8 mouse cellular contexts compared by ENCODE assay signal in genomic region chr17:12742151-12742908, GRCm38 (mm10). TPM values are rescaled to one million over a fixed set of nuclear protein-coding genes. Genes with fewer than 3 reads are reported as not detected.
A peak's percentile ranks its signal among the peaks of the same experiment; 100 is the strongest.
DNase-seq lines count a peak whose midpoint lies in the region; ATAC-seq and TF ChIP-seq lines count a peak whose summit lies in the region.

No protein-coding gene starts in this region.

- WGBS in liver, embryonic 14.5 days (ENCODE audit: insufficient replicate concordance) = 54% methylated on average over 38 of the region's 38 CpGs
- 46% methylated on average over 38 of the region's 38 CpGs for WGBS in stomach, embryonic 15.5 days

- H3K4me3 ChIP-seq in layer of hippocampus, adult 2 months = peak overlapping the region; percentile 55
- peak overlapping the region; percentile 58 to 74 for H3K4me3 ChIP-seq in liver, embryonic 14.5 days (ENCODE audit: insufficient read depth in 1 of 2, low read depth in 2 of 2, low read length in 2 of 2)
- H3K4me3 ChIP-seq in stomach, embryonic 15.5 days (replicated peaks) = peak overlapping the region; percentile 60

- no peak for TF ChIP-seq POLR2A in brain, embryonic 14.5 days (IDR thresholded peaks at IDR 0.05; ENCODE audit: borderline replicate concordance, extremely low read depth, insufficient read depth, insufficient read length, poor library complexity, severe bottlenecking)

- no peak for TF ChIP-seq EP300 in liver, embryonic 14.5 days (IDR thresholded peaks at IDR 0.05; ENCODE audit: low read depth)

- peak; percentile 34; the same call in 1 of the 2 replicates for ATAC-seq in granulocyte monocyte progenitor cell, adult 5-6 weeks (replicated peaks; ENCODE audit: poor library complexity, severe bottlenecking)
- ATAC-seq in liver, embryonic 14.5 days (ENCODE audit: insufficient read depth) = no peak
- ATAC-seq in stomach, embryonic 15.5 days (ENCODE audit: insufficient read depth, low FRiP score, low read depth) = no peak
- ATAC-seq in inflammation-experienced regulatory T-cells, adult 6 months = no peak

- H3K36me3 ChIP-seq in liver, embryonic 14.5 days (replicated peaks; ENCODE audit: control insufficient read depth, insufficient read depth, low read depth) = no peaks in the 10 kb centered on the region
- peaks cover 51% of the 10 kb centered on the region for H3K36me3 ChIP-seq in stomach, embryonic 15.5 days

- H3K4me1 ChIP-seq in liver, embryonic 14.5 days (replicated peaks; ENCODE audit: control insufficient read depth in 2 of 2, insufficient read depth in 2 of 2, low read length in 1 of 2) = peaks cover 19 to 37% of the 10 kb centered on the region in 2 experiments
- peaks cover 13% of the 10 kb centered on the region; the same call in 1 of the 2 replicates for H3K4me1 ChIP-seq in stomach, embryonic 15.5 days

- H3K9me3 ChIP-seq in liver, embryonic 14.5 days (ENCODE audit: control insufficient read depth, low read length) = no peaks in the 10 kb centered on the region; the same call in 1 of the 2 replicates
- H3K9me3 ChIP-seq in stomach, embryonic 15.5 days = no peaks in the 10 kb centered on the region; the same call in 1 of the 2 replicates

- no peak for DNase-seq in layer of hippocampus, adult 2 months (ENCODE audit: low spot score in 2 of 2)
- no peak for DNase-seq in layer of hippocampus, adult 9-11 months
- peak; percentile 27 for DNase-seq in brain, embryonic 14.5 days (ENCODE audit: low read depth)
- DNase-seq in liver, embryonic 14.5 days (ENCODE audit: low read depth in 3 of 3, low spot score in 3 of 3) = no peak
- no peak for DNase-seq in B cell, adult 2 months

- no peak overlapping the region for H3K27ac ChIP-seq in layer of hippocampus, adult 2 months
- no peak overlapping the region for H3K27ac ChIP-seq in liver, embryonic 14.5 days
- peak overlapping the region; percentile 86 for H3K27ac ChIP-seq in stomach, embryonic 15.5 days

- H3K27me3 ChIP-seq in liver, embryonic 14.5 days (ENCODE audit: control insufficient read depth, insufficient read depth, low read length) = no peaks in the 10 kb centered on the region
- H3K27me3 ChIP-seq in stomach, embryonic 15.5 days (replicated peaks) = no peaks in the 10 kb centered on the region

- H3K9ac ChIP-seq in liver, embryonic 14.5 days (replicated peaks) = peak overlapping the region; percentile 50
- peak overlapping the region; percentile 16; the same call in 1 of the 2 replicates for H3K9ac ChIP-seq in stomach, embryonic 15.5 days

- TF ChIP-seq CTCF in layer of hippocampus, adult 2 months (conservative IDR thresholded peaks at IDR 0.05) = no peak
- TF ChIP-seq CTCF in brain, embryonic 14.5 days (IDR thresholded peaks at IDR 0.05; ENCODE audit: borderline replicate concordance, extremely low read depth, insufficient read depth, insufficient read length) = no peak
- no peak for TF ChIP-seq CTCF in liver, embryonic 14.5 days (IDR thresholded peaks at IDR 0.05; ENCODE audit: low read depth)

- peak overlapping the region; percentile 65 for H3K4me2 ChIP-seq in liver, embryonic 14.5 days (ENCODE audit: low read depth)
- peak overlapping the region; percentile 48 for H3K4me2 ChIP-seq in stomach, embryonic 15.5 days

RNA-seq across cellular contexts. Expression of gene Igf2r, which starts 27.1 kb away (rescaled TPM):
- total RNA-seq in layer of hippocampus, adult 2 months (2021) = 10 to 100 TPM; 27.9 to 30.3 TPM
- polyA plus RNA-seq in brain, embryonic 14.5 days (2012; rRNA removed) = 16.4 and 24.5 TPM in 2 replicates
- total RNA-seq in granulocyte monocyte progenitor cell, adult 5-6 weeks (2014; fragmentation: Nextera tagmentation) = 0.04 and 0.73 TPM in 2 replicates
- 0.78 and 1.5 TPM in 2 replicates for total RNA-seq in granulocyte monocyte progenitor cell, adult 5-6 weeks (2017)
- 9.5 and 12.6 TPM in 2 replicates for polyA plus RNA-seq in liver, embryonic 14.5 days (2012; rRNA removed)
- polyA plus RNA-seq in liver, embryonic 14.5 days (2014; fragmentation: Nextera tagmentation; extraction: Ambion mirVana) = 12.8 and 14.8 TPM in 2 replicates
- 35.1 and 36.1 TPM in 2 replicates for polyA plus RNA-seq in stomach, embryonic 15.5 days (2015; fragmentation: Nextera tagmentation; extraction: Ambion mirVana)
- 10 to 100 TPM; 14.8 to 40.1 (median 36.0) TPM for polyA plus RNA-seq in inflammation-experienced regulatory T-cells, adult 6 months (2017; shearing (Covaris generic))
